Mouse (Mus musculus): Measurements from ENCODE around the gene Mfsd11. TPM values are rescaled to one million over a fixed set of nuclear protein-coding genes. Genes with fewer than 3 reads are reported as not detected.

The Mfsd11 gene
- polyA plus RNA-seq (2011; ENCODE audit: insufficient read length, low read depth, missing spikeins) = 30.7 and 36.6 TPM in 2 replicates

DNA sequence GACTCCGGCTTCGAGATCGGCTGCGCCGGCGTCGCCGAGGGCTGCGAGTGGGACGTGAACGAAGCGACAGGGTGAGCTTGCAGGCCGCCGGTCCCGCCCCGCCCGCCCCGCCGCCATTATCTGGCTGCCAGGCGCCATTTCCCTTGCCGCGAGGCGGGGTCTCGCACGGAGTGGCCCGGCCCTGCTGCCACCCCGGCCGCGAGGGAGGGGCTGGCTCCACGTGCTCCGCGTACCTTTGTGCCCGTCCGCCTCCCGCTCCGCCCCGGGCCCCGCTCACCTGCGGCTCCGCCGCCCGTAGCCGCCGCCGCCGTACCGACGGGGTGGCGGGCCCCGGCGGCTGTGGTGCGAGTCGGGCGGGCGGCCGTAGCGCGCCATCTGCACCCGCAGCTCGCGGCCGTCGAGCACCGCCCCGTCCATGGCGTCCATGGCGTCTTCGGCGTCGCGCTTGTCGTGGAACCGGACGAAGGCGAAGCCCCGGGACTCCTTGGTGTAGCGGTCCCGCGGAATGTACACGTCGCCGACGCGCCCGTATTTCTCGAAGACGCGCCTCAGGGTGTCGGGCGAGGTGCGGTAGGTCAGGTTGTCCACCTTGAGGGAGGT lies at the start of gene Mfsd11:
TSS of gene Mfsd11 (plus strand) at position 150 of the 600 bp plus-strand sequence.
- peak within 1 kb of the TSS; percentile 96 for H3K4me3 ChIP-seq (ENCODE audit: insufficient read depth, low read length)
- TF ChIP-seq POLR2A (IDR thresholded peaks at IDR 0.05; ENCODE audit: low read depth, low read length) (0 out of 2 replicates have a peak, but pooled peaks have one; percentile 36), CTCF (IDR thresholded peaks at IDR 0.05; ENCODE audit: borderline replicate concordance, insufficient read depth, low read length) (no peak)
- H3K4me1 ChIP-seq (ENCODE audit: control insufficient read depth, insufficient read depth, low read length) = peaks cover 5% of the 10 kb centered on the region
- H3K27ac ChIP-seq (ENCODE audit: insufficient read depth, low read length) = peak within 1 kb of the TSS; percentile 95

DNA sequence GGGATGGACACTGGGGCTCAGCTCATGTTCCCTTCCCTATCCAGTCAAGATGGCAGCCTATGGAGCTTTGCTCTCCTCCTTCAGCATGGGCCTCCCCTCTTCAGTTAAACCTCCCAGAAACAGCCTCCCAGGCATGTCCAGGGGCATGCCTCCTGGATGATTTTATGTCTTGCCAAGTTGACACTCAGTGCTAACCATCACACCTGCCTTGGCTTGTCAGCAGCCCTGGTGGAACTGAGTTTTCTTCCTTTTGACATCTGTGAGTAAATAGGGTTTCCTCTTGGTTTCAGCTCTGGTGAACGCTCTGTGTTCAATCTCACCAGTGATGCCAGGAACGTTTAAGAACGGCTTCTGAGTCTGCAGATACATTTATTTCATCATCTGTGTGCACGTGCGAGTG lies 49.5 kb upstream of the Mfsd11 start:
- H3K27ac ChIP-seq (ENCODE audit: insufficient read depth, low read length) = no peak overlapping the region
- H3K4me3 ChIP-seq (ENCODE audit: insufficient read depth, low read length) = no peak overlapping the region
- H3K4me1 ChIP-seq (ENCODE audit: control insufficient read depth, insufficient read depth, low read length) = peaks cover 4% of the 10 kb centered on the region; the same call in 1 of the 2 replicates
- TF ChIP-seq CTCF (IDR thresholded peaks at IDR 0.05; ENCODE audit: borderline replicate concordance, insufficient read depth, low read length) = no peak
- TF ChIP-seq POLR2A (IDR thresholded peaks at IDR 0.05; ENCODE audit: low read depth, low read length) = no peak

DNA sequence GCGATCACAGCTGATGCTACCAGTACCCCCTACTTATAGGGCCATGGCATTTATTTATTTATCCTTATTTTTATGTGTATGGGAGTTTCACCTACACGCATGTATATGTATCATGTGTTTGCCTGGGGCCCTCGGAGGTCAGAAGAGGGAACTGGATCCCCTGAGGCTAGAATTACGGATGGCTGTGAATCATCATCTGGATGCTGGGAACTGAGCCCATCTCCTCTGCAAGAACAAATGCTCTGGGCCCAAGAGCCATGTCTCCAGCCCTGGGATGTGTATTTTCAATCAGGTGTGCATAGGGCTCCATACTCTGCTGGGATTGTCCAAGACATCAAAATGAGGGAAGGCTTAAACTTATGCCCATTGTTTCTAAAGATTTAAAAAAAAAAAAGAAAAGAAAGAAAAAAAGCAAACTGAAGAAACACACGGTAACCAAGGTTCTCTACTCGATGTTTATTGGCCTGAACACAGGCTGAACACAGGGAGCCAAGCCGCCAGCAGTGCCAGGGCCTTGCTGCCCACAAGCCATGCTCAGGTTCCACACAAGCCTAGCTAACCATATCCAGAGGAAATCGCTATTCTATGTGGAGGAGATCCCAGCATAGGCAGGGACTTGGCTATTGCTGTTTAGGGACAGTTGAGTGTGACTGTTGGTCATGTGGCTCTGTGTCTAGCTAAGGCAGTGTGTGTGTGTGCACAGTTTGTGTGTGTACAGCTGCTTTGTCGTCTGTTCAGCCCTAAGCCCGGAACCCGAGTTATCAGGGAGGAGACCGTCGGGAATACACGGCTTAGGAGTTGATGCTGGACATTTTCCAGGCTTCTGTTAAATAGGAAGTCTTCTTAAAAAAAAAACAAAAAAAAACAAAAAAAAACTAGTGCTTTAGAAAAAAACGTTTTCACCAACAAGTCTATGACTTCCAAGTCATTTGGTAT lies 45.8 kb upstream of the Mfsd11 start:
- TF ChIP-seq POLR2A (IDR thresholded peaks at IDR 0.05; ENCODE audit: low read depth, low read length) (no peak), CTCF (IDR thresholded peaks at IDR 0.05; ENCODE audit: borderline replicate concordance, insufficient read depth, low read length) (no peak)
- Histone ChIP-seq H3K4me1 (ENCODE audit: control insufficient read depth, insufficient read depth, low read length) (peaks cover 9% of the 10 kb centered on the region), H3K4me3 (ENCODE audit: insufficient read depth, low read length) (no peak overlapping the region), H3K27ac (ENCODE audit: insufficient read depth, low read length) (no peak overlapping the region)

DNA sequence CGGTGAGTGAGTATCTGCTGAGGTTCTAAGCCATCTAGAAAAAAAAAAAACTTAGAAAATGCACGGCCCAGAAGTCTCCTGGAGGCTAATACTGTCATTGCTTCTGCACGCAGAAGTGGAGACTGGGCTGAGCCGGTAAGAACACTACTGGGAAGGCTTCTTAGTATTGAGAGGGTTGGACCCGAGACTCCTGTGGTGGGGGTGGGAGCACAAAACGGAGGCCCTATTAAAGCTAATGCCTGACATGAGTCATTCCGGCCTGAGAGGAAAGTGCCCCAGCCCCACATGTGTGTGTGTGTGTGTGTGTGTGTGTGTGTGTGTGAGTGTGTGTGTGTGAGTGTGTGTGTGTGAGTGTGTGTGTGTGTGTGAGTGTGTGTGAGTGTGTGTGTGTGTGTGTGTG lies 45.1 kb upstream of the Mfsd11 start:
- H3K4me3 ChIP-seq (ENCODE audit: insufficient read depth, low read length) = no peak overlapping the region
- peaks cover 9% of the 10 kb centered on the region for H3K4me1 ChIP-seq (ENCODE audit: control insufficient read depth, insufficient read depth, low read length)
- H3K27ac ChIP-seq (ENCODE audit: insufficient read depth, low read length) = peak overlapping the region; percentile 73
- no peak for TF ChIP-seq POLR2A (IDR thresholded peaks at IDR 0.05; ENCODE audit: low read depth, low read length)
- TF ChIP-seq CTCF (IDR thresholded peaks at IDR 0.05; ENCODE audit: borderline replicate concordance, insufficient read depth, low read length) = no peak

DNA sequence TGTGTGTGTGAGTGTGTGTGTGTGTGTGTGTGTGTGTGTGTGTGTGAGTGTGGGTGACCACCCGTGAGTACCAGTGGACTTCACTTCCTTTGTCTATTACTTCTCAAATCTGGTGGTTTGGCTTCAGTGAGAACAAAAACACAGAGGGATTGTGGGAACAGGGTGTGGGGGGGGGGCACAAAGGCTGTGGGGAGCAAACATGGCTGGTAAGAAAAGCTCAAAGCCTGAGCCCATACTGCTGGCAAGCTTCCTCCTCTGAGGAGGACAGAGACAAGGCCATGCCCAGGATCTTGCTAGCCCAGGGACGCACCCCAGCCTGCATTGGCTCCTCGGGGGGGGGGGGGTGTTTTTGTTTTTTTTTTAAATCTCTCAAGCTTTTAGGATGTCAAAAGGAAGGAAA lies 44.7 kb upstream of the Mfsd11 start:
- Histone ChIP-seq H3K4me1 (ENCODE audit: control insufficient read depth, insufficient read depth, low read length) (peaks cover 11% of the 10 kb centered on the region), H3K27ac (ENCODE audit: insufficient read depth, low read length) (peak overlapping the region; percentile 73), H3K4me3 (ENCODE audit: insufficient read depth, low read length) (no peak overlapping the region)
- TF ChIP-seq CTCF (IDR thresholded peaks at IDR 0.05; ENCODE audit: borderline replicate concordance, insufficient read depth, low read length) (no peak), POLR2A (IDR thresholded peaks at IDR 0.05; ENCODE audit: low read depth, low read length) (no peak)

DNA sequence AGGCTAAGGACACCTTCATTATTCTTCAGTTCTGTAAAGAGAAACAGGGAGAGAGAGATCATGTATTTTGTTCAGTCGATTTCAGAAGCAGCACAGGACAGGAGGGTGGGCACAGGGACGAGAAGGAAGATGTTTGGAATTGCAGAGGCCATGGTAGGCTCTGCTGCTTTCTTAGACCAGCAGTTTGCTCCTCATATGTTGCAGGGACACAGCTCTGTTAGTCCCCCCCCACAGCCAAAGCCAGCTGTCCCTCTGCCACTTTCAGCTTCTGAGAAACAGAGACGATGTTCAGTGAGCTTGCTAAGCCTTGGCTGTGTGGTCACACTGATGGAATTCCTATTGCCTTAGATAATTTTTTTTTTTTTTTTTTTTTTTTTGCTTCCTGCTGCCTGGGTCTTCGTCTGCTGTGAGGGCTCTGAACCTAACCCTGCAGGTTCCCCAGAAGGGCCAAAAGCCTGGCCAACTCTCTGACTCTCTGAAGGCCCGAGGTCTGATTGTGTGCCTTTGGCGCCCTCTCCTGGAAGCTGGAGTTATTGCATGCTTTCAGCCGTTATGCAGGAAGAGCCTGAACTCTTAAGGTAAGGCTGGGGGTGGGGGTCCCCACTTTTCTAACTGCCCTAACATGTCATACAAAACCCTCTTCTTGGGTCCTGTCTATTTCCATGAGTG lies 44.2 kb upstream of the Mfsd11 start:
- H3K27ac ChIP-seq (ENCODE audit: insufficient read depth, low read length) = peak overlapping the region; percentile 73
- H3K4me1 ChIP-seq (ENCODE audit: control insufficient read depth, insufficient read depth, low read length) = peaks cover 16% of the 10 kb centered on the region
- TF ChIP-seq POLR2A (IDR thresholded peaks at IDR 0.05; ENCODE audit: low read depth, low read length) (no peak), CTCF (IDR thresholded peaks at IDR 0.05; ENCODE audit: borderline replicate concordance, insufficient read depth, low read length) (peak; percentile 77)
- no peak overlapping the region for H3K4me3 ChIP-seq (ENCODE audit: insufficient read depth, low read length)

DNA sequence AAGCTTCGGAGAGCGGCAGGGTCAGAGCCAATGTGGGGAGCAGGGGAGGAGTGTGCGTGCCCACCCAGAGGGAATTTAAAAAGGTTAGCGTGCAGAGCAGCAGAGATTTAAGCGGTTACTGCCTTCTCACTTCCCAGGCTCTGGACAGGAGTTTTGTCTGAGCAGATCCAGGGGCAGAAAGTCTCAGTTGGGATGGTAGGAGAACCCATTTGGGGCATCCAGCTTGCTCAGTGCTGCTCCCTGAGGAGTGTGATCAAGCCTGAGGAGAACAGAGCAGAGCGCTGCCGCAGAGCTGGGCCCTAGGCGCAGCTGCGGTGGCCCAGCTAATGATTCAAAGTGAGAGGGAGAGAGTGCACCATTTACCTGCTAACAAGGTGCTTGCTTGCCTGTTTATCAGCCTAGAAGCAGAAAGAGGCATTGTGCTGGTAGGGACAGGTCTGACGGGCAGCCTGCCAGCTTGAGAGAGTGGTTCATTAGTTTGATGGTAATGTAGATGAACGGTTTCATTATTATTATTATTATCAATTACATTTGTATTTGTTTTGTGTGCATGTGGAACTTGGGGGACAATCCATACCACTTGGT lies 43.3 kb upstream of the Mfsd11 start:
- Histone ChIP-seq H3K4me1 (ENCODE audit: control insufficient read depth, insufficient read depth, low read length) (peaks cover 16% of the 10 kb centered on the region), H3K4me3 (ENCODE audit: insufficient read depth, low read length) (no peak overlapping the region), H3K27ac (ENCODE audit: insufficient read depth, low read length) (no peak overlapping the region)
- no peak for TF ChIP-seq CTCF (IDR thresholded peaks at IDR 0.05; ENCODE audit: borderline replicate concordance, insufficient read depth, low read length)
- TF ChIP-seq POLR2A (IDR thresholded peaks at IDR 0.05; ENCODE audit: low read depth, low read length) = no peak

DNA sequence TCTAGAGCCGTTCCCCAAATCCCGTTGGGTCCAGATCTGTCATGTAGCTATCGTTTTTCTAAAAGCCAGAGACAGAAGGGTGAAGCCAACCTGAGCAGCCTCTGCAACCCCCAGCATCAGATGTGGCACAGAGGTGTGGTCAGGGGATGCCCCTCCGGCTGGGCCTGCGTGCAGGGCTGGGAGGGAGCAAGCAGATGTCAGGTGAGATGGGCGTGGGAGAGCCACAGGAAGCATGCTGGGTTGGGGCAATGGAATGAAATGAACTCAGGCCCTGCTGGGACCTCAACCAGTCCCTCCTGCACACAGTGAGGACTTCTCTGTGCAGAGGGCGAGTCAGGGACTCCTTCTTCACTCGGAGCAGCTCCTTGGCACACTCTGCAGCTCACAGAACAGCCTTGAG lies 42.7 kb upstream of the Mfsd11 start:
- Histone ChIP-seq H3K4me1 (ENCODE audit: control insufficient read depth, insufficient read depth, low read length) (peaks cover 19% of the 10 kb centered on the region), H3K27ac (ENCODE audit: insufficient read depth, low read length) (no peak overlapping the region), H3K4me3 (ENCODE audit: insufficient read depth, low read length) (no peak overlapping the region)
- TF ChIP-seq POLR2A (IDR thresholded peaks at IDR 0.05; ENCODE audit: low read depth, low read length) (no peak), CTCF (IDR thresholded peaks at IDR 0.05; ENCODE audit: borderline replicate concordance, insufficient read depth, low read length) (no peak)

DNA sequence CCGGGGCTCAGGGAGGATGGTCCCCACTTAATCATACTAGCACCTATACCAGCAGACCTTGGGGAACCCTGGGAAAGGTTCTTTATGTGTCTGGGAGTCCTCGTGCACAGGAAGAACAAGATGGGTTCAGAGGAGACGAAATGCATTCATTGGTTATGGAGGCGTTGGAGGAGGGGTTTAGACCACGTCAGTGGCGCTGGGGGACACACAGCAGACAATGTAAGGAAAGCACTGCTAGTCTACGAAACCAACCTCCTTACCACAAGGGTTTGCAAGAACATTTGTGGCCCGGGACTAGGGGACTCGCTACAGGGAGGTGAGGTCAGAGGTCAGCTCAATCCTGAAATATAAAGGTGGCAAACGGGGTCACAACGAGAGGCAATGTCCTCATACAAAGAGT lies 41.7 kb upstream of the Mfsd11 start:
- Histone ChIP-seq H3K27ac (ENCODE audit: insufficient read depth, low read length) (no peak overlapping the region), H3K4me3 (ENCODE audit: insufficient read depth, low read length) (no peak overlapping the region), H3K4me1 (ENCODE audit: control insufficient read depth, insufficient read depth, low read length) (peaks cover 26% of the 10 kb centered on the region)
- TF ChIP-seq POLR2A (IDR thresholded peaks at IDR 0.05; ENCODE audit: low read depth, low read length) (no peak), CTCF (IDR thresholded peaks at IDR 0.05; ENCODE audit: borderline replicate concordance, insufficient read depth, low read length) (no peak)

Data from embryonic fibroblast, embryonic 13.5 days (primary cell).